Comparison of ENCODE assay signal across 20 mouse cellular contexts in the genomic region with DNA sequence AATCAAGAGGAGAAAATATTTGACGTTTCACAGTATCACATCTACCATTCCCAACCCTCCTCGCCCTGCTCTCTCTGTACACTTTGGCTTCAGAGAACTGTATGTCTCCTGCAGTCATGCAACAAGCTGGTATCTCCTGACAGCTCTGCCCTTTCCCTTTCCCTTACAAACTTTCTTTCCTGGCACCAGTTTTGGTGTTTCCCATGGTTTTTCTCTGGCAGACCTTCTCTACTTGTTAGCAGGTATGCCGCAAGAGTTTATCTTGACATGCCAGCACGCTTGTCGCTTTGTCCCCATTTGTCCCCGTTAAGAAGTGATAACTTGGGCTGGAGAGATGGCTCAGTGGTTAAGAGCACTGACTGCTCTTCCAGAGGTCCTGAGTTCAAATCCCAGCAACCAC.
DNase-seq lines count a peak whose midpoint lies in the region; ATAC-seq lines count a peak whose summit lies in the region.
"Had no signal": no experiment of that assay in that cellular context is flagged by ENCODE, and none has a peak within 500 bp of the region (broad histone marks: within the 10 kb centered on the region; RNA-seq: fewer than 3 reads in every experiment).

No protein-coding gene starts in this region.

- ATAC-seq in limb, embryonic 12.5 days (ENCODE audit: insufficient number of reproducible peaks, insufficient read depth, low FRiP score, low TSS enrichment, low read depth): no peak
- no peak for ATAC-seq in midbrain, embryonic 11.5 days (ENCODE audit: low FRiP score)
- no peak for ATAC-seq in midbrain, embryonic 15.5 days (replicated peaks)
- ATAC-seq: forebrain, embryonic 14.5 days; forebrain, embryonic 16.5 days had no signal

- no peaks in the 10 kb centered on the region for H3K9me3 ChIP-seq in limb, embryonic 12.5 days
- no peaks in the 10 kb centered on the region for H3K9me3 ChIP-seq in limb, embryonic 10.5 days (replicated peaks)
- no peaks in the 10 kb centered on the region for H3K9me3 ChIP-seq in midbrain, embryonic 11.5 days (ENCODE audit: control insufficient read depth, low read length)
- H3K9me3 ChIP-seq in midbrain, embryonic 15.5 days: no peaks in the 10 kb centered on the region
- H3K9me3 ChIP-seq: embryonic facial prominence, embryonic 13.5 days; embryonic facial prominence, embryonic 15.5 days; forebrain, embryonic 10.5 days; forebrain, embryonic 12.5 days had no signal

- H3K4me2 ChIP-seq in limb, embryonic 12.5 days: no peak overlapping the region
- no peak overlapping the region for H3K4me2 ChIP-seq in midbrain, embryonic 11.5 days
- H3K4me2 ChIP-seq in midbrain, embryonic 15.5 days: no peak overlapping the region
- H3K4me2 ChIP-seq: embryonic facial prominence, embryonic 13.5 days; embryonic facial prominence, embryonic 15.5 days; forebrain, embryonic 12.5 days had no signal

- no peak overlapping the region for H3K9ac ChIP-seq in limb, embryonic 12.5 days (replicated peaks)
- no peak overlapping the region for H3K9ac ChIP-seq in midbrain, embryonic 11.5 days (ENCODE audit: low read length)
- no peak overlapping the region for H3K9ac ChIP-seq in midbrain, embryonic 15.5 days
- H3K9ac ChIP-seq: embryonic facial prominence, embryonic 13.5 days; embryonic facial prominence, embryonic 15.5 days; forebrain, embryonic 12.5 days had no signal

- 90% methylated on average over 6 of the region's 6 CpGs for WGBS in limb, embryonic 12.5 days
- WGBS in limb, embryonic 10.5 days: 95% methylated on average over 6 of the region's 6 CpGs
- WGBS in midbrain, embryonic 11.5 days: 90% methylated on average over 6 of the region's 6 CpGs
- 92% methylated on average over 6 of the region's 6 CpGs for WGBS in midbrain, embryonic 15.5 days

- DNase-seq in limb, embryonic 10.5 days (ENCODE audit: low spot score): no peak
- DNase-seq in midbrain, embryonic 11.5 days (ENCODE audit: low spot score, missing footprints): peak; percentile 72
- no peak for DNase-seq in cerebellum, adult 11 months
- DNase-seq: adrenal gland, adult 2 months; adrenal gland, postnatal 25 days; cerebellum, adult 18-20 months; cerebellum, adult 8-10 months; cerebellum, adult 9-11 months; cerebellum, postnatal 36 days; embryo, embryonic 11 days had no signal

- H3K36me3 ChIP-seq in limb, embryonic 12.5 days: no peaks in the 10 kb centered on the region
- no peaks in the 10 kb centered on the region for H3K36me3 ChIP-seq in limb, embryonic 10.5 days
- no peaks in the 10 kb centered on the region for H3K36me3 ChIP-seq in midbrain, embryonic 11.5 days (ENCODE audit: control insufficient read depth, insufficient read depth, low read length)
- no peaks in the 10 kb centered on the region for H3K36me3 ChIP-seq in midbrain, embryonic 15.5 days (replicated peaks)
- H3K36me3 ChIP-seq: embryonic facial prominence, embryonic 13.5 days; embryonic facial prominence, embryonic 15.5 days; forebrain, embryonic 10.5 days; forebrain, embryonic 12.5 days had no signal

- peaks cover 3% of the 10 kb centered on the region; the same call in 1 of the 2 replicates for H3K4me1 ChIP-seq in limb, embryonic 12.5 days (replicated peaks)
- H3K4me1 ChIP-seq in limb, embryonic 10.5 days: 0 out of 2 replicates have a peak, but pooled peaks cover 4% of the 10 kb centered on the region
- no peaks in the 10 kb centered on the region for H3K4me1 ChIP-seq in midbrain, embryonic 11.5 days (ENCODE audit: control insufficient read depth, insufficient read depth, low read length)
- H3K4me1 ChIP-seq in midbrain, embryonic 15.5 days: no peaks in the 10 kb centered on the region
- H3K4me1 ChIP-seq in brown adipose tissue, adult 24 weeks (ENCODE audit: control insufficient read depth, insufficient read depth, insufficient read length, low read length): peaks cover 5% of the 10 kb centered on the region; the same call in 1 of the 2 replicates
- H3K4me1 ChIP-seq: embryonic facial prominence, embryonic 13.5 days; embryonic facial prominence, embryonic 15.5 days; forebrain, embryonic 10.5 days; forebrain, embryonic 12.5 days had no signal

- H3K27ac ChIP-seq in limb, embryonic 12.5 days: 0 out of 2 replicates have a peak overlapping the region, but pooled peaks have one; percentile 35
- H3K27ac ChIP-seq in limb, embryonic 10.5 days: no peak overlapping the region
- no peak overlapping the region for H3K27ac ChIP-seq in midbrain, embryonic 11.5 days (ENCODE audit: low read depth, low read length)
- no peak overlapping the region for H3K27ac ChIP-seq in midbrain, embryonic 15.5 days
- peak overlapping the region; percentile 50 for H3K27ac ChIP-seq in brown adipose tissue, adult 24 weeks (replicated peaks; ENCODE audit: low read depth, low read length)
- H3K27ac ChIP-seq: embryonic facial prominence, embryonic 13.5 days; embryonic facial prominence, embryonic 15.5 days; forebrain, embryonic 10.5 days; forebrain, embryonic 12.5 days had no signal

- H3K4me3 ChIP-seq in limb, embryonic 12.5 days (replicated peaks): no peak overlapping the region
- H3K4me3 ChIP-seq in limb, embryonic 10.5 days: no peak overlapping the region
- no peak overlapping the region for H3K4me3 ChIP-seq in midbrain, embryonic 11.5 days (ENCODE audit: low read depth, low read length)
- no peak overlapping the region for H3K4me3 ChIP-seq in midbrain, embryonic 15.5 days
- H3K4me3 ChIP-seq in brown adipose tissue, adult 24 weeks (ENCODE audit: insufficient read depth, low read depth, low read length): no peak overlapping the region
- H3K4me3 ChIP-seq: embryonic facial prominence, embryonic 13.5 days; embryonic facial prominence, embryonic 15.5 days; erythroblast, embryonic 14.5 days; forebrain, embryonic 10.5 days; forebrain, embryonic 12.5 days had no signal

- no peaks in the 10 kb centered on the region for H3K27me3 ChIP-seq in limb, embryonic 12.5 days
- H3K27me3 ChIP-seq in limb, embryonic 10.5 days (ENCODE audit: low read depth, poor library complexity, severe bottlenecking): no peaks in the 10 kb centered on the region
- H3K27me3 ChIP-seq in midbrain, embryonic 11.5 days (ENCODE audit: control insufficient read depth, insufficient read depth, low read length): no peaks in the 10 kb centered on the region
- H3K27me3 ChIP-seq in midbrain, embryonic 15.5 days (replicated peaks): no peaks in the 10 kb centered on the region
- H3K27me3 ChIP-seq: embryonic facial prominence, embryonic 13.5 days; embryonic facial prominence, embryonic 15.5 days; forebrain, embryonic 12.5 days had no signal

Comparison
In these comparisons a context has a peak if more than half of its experiments do, and no peak if none do; other contexts are left out.
1. H3K27ac ChIP-seq: peak in limb, embryonic 12.5 days (single experiment) and brown adipose tissue, adult 24 weeks (single experiment); none in limb, embryonic 10.5 days (single experiment), midbrain, embryonic 11.5 days (single experiment) and midbrain, embryonic 15.5 days (single experiment).